Mouse (Mus musculus): Measurements from ENCODE around the gene Dynlt1c.
"Not testable (repeated sequence)": the region's sequence is repeated elsewhere in the genome, so short reads cannot be mapped to it uniquely, and the experiment has no call there.

The Dynlt1c gene

DNA sequence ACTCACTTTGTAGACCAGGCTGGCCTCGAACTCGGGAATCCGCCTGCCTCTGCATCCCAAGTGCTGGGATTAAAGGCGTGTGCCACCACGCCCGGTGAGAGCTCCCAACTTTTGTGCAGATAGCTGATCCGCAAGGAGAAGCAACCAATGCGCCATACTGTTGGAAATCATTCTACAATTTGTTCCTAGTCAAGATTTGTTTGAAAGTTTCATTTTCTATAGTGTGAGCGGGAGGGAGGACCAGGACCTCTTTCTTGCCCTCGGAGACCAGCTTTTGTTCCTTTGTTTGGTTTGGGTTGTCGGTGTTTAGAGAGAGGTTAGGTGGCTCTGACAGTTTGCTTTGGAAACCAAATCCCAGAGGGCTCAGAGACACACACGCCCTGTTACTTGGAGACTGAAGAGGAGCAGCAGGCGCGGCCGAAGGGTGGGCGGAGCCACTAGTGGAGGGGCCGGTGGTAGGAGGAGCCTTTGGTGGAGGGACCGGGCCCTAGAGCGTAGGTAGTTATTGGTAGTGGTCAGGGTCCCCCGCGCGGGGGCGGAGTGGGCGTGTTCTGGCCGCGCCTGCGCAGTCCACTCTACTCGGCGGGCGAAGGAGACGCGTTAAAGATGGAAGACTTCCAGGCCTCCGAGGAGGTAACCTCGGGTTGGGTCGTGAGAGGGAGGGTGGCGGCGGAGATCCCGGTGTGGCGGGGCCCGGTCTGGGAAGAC lies at the start of gene Dynlt1c:
Gene Dynlt1c (plus strand): TSS at position 468 of the 708 bp plus-strand sequence.
- DNase-seq (ENCODE audit: low spot score in 2 of 2) = peak; percentile 35 to 45

DNA sequence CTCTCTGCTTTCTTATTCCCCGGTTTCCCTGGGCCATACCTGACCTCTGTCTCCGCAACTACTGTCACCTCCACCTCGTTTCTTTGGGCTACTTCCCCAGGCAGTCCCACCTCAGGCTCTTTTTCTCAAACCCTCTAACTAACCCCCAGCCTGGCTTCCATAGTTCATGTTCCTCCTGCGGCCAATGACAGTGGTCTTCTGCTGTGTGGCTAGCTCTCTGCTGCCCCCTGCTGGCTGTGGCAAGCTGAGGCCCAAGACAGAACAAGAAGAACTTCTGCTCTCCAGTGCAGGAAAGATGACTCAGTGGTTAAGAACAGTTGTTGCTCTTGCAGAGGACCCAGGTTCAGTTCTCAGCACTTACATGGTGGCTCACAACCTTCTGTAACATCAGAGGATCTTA lies 47.7 kb upstream of the Dynlt1c start:
- DNase-seq (ENCODE audit: low spot score in 2 of 2) = not testable (repeated sequence)

- DNase-seq (ENCODE audit: low spot score in 2 of 2) = not testable (repeated sequence)
Observed at GRCm38 (mm10) chr17:6554243-6554642, 47.2 kb upstream of the Dynlt1c start.

DNA sequence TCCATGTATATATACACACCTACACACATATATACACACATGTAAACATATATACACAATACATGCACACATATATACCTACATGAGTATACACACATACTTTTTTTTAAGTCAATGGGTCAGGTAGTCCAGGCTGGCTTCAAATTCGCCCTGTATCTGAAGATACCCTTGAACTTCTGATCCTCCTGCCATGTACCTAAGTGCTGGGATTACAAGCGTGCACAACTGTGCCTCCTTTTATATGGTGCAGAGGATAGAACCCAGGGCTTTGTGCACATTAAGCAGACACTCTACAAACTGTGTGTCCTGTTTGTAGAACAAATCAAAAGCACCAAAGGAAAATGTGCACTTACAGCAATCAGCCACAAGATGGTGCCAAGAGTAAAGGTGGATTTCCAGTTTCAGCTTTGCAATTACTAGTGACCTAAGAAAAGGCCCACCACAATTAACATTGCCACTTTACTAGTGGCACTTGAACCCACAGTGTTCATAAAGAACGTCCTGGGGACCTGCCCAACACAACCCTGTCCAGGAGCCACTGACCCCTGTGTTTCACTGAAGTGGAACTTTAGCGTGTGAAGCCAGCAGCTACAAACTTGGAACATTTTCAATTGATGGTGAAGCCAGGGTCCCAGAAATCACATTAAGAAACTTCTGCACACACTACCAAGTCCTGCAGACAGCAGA lies 41.9 kb upstream of the Dynlt1c start:
- DNase-seq (ENCODE audit: low spot score in 2 of 2) = not testable (repeated sequence)

GRCm38 (mm10) chr17:6564866-6565265 lies 36.6 kb upstream of the Dynlt1c start:
- not testable (repeated sequence) for DNase-seq (ENCODE audit: low spot score in 2 of 2)

- not testable (repeated sequence) for DNase-seq (ENCODE audit: low spot score in 2 of 2)
Observed at GRCm38 (mm10) chr17:6567908-6568307, 33.6 kb upstream of the Dynlt1c start.

- not testable (repeated sequence) for DNase-seq (ENCODE audit: low spot score in 2 of 2)
Observed at GRCm38 (mm10) chr17:6571296-6571695, 30.2 kb upstream of the Dynlt1c start.

- not testable (repeated sequence) for DNase-seq (ENCODE audit: low spot score in 2 of 2)
Observed at GRCm38 (mm10) chr17:6572202-6572601, 29.3 kb upstream of the Dynlt1c start.

GRCm38 (mm10) chr17:6575376-6575775 lies 26.1 kb upstream of the Dynlt1c start:
- DNase-seq (ENCODE audit: low spot score in 2 of 2) = not testable (repeated sequence)

DNA sequence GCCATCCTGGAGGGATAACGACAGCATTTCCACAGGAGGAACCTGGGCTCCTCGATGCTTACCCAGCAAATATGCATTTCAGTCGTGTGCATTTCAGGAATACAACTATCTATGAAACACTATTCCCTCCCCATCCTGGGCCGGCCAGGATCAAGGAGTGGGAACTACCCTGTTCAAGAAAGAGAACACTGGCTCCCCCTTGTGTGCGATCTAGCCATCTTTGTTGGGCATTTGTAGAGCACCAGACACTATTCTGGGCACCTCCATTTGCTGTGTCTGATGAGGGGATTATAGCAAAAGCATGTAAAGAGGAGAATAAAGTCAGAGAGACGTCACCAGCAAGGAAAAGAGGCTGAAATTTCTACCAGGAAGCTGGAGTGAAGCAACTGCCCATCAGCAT lies 12.8 kb upstream of the Dynlt1c start:
- not testable (repeated sequence) for DNase-seq (ENCODE audit: low spot score in 2 of 2)

GRCm38 (mm10) chr17:6592109-6592508 lies 9.4 kb upstream of the Dynlt1c start:
- not testable (repeated sequence) for DNase-seq (ENCODE audit: low spot score in 2 of 2)

DNA sequence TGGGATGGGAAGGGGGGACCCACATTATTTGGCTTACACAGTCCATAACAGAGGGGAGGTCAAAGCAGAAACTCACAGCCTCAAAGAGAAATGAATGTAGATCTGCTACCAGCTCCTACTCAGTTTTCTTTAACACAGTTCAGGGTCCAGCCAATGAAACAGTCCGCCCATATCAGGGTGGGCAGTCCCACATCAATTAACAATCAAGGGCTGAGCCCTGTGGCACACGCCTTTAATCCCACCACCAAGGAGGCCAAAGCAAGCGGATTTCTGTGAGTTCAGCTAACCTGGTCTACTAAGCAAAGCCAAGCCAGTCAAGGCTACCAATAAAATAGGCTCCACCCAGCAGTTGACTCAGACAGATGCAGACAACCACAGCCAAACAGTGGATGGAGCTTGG lies 7.6 kb upstream of the Dynlt1c start:
- not testable (repeated sequence) for DNase-seq (ENCODE audit: low spot score in 2 of 2)

GRCm38 (mm10) chr17:6595776-6596497 lies 5.5 kb upstream of the Dynlt1c start:
- not testable (repeated sequence) for DNase-seq (ENCODE audit: low spot score in 2 of 2)

GRCm38 (mm10) chr17:6598356-6598755 lies 3.1 kb upstream of the Dynlt1c start:
- not testable (repeated sequence) for DNase-seq (ENCODE audit: low spot score in 2 of 2)

DNA sequence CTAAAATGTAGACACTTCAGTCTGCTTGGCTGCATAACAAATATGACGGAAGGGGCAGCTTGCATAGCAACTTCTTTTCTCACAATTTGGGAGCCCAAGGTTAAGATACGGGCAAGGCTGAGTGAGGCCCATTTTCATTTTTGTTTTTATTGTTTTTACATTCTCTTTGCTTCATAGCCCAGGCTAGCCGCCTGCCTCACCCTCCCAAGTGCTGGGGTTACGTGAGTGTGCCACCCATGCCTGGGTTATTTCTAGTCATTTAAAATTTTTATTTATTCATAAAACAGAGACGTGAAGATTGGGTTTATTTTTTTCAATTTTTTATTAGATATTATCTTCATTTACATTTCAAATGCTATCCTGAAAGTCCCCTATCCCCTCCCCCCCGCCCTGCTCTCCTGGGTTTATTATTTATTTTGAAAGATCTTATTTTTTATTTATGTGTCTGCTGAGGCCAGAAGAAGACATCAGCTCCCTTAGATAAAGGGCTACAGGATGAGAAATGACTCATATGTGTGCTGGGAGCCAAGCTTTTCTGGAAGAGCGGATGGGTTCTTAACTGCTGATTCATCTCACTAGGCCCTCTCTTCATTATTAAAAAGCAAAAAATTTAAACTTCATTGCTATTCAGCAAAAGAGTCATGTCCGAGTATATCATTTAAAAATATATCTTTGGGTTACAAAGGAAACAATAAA lies 1.1 kb upstream of the Dynlt1c start:
- DNase-seq (ENCODE audit: low spot score in 2 of 2) = peak; percentile 52 to 56

DNA sequence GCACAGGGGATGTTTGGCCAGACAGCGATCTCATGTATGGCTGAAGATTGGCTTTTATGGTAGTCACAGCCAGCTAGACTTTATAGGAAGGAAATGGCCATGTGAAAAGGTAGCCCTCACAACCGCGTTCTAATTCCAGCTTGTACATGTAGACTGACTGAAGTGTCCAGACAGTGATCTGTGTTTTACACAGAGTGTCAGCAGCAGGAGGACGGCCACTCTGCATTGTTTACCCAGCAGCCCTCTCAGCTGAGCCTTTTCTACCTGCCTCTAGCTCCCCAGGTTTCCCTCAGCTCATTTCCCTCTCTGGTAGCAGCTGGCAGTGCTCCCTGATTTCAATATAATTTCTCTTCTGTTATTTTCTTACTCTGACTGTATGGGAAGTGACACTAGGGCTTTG lies 734 bp downstream of the Dynlt1c start:
- DNase-seq (ENCODE audit: low spot score in 2 of 2) = not testable (repeated sequence)

DNA sequence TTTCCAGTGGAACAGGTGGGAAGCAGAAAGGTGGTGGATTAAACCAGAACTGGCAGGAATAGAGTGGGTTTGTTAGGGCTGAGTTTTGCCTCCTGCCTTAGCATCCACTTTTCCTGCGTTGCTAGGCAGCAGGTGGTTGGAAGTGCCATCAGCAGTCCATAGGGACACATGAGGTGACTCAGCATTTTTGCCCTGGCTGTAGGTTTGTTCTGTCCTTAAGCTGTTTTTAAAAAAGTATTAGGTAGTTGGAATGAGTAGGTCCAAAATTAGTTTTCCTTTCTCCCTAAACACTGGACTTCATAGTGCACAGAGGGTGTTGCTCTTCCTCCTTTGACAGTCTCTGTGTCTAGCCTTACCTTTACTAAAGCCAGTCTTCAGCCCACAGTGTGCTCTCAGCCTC lies 3.9 kb downstream of the Dynlt1c start:
- peak in 1 of 2 experiments; percentile 31 for DNase-seq (ENCODE audit: low spot score in 2 of 2)

DNA sequence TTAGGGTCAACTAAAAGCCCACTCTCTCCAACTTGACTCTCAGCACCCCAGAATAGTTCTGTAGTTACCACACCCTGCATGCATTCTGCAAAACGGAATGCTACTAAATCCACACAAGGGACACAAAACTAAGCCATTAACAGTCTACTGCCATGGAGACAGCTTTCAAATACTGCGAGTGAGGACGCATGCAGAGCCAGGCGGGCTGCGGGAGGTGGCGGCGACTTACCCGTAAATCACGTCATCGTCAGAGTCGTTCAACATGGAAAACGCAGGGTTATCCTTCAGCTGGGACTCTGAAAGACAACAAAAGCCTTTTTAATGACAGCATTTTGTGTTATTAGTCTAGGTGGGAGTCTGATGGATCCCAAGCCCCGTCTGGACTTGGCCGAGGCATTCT lies 12.1 kb downstream of the Dynlt1c start:
- DNase-seq (ENCODE audit: low spot score in 2 of 2) = not testable (repeated sequence)

DNA sequence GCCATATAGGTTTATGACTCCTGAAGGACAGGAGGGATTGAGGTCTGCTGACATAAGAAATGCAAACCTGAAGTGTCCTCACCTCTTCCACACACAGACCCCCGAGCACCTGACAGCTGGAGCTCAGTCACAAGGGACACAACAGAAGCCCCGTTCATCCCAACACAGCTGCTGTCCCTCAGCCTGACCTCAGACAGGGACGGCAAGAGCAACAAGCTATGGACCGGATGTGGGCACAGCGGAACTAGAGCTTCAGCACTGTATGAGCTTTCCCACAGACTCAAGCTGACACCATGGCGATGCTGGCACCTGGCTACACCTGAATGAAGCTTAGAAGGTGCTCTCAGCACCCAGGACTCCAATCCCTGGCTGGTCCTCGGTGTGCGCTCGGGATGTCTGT lies 12.8 kb downstream of the Dynlt1c start:
- DNase-seq (ENCODE audit: low spot score in 2 of 2) = not testable (repeated sequence)

- DNase-seq (ENCODE audit: low spot score in 2 of 2) = not testable (repeated sequence)
Observed at GRCm38 (mm10) chr17:6616731-6617130, 15.3 kb downstream of the Dynlt1c start.

DNA sequence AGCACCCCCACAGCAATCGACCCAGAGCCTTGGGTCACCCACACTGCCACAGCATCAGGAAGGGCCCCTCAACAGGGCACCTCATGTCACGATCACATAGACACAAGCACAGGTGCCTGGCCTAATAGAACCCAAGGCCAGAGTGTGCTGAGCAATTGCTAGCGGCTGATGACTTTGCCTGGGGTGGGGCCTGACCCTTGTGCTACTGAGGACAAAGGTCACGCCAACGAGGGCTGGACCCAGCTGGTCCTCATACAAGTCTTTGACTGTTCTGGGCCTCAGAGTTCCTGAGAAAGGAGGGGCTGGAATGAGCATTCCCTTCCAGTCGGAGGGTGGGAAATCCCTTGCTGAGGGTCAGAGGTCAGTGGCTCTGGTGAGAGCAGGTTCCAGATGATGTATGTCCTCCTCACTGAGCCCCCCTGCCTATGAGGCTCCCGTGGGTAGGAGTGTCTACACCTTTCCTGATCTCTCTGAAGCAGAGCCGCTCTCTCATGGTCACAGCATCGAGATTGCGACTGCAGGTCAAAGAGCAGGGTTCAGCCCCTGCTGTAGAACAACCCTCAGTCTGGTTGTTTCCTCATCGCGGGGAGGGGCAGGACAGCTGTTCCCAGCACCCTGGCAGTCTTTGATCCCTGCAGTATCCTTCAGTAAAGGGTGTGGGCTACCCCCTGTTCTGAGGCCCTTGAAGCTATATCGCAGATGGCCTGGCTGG lies 16.4 kb downstream of the Dynlt1c start:
- not testable (repeated sequence) for DNase-seq (ENCODE audit: low spot score in 2 of 2)
